Mouse (Mus musculus): ENCODE measurements around the gene Aqp5. TPM values are rescaled to one million over a fixed set of nuclear protein-coding genes. Genes with fewer than 3 reads are reported as not detected.

The Aqp5 gene
- polyA plus RNA-seq, 1 experiment from 2014 or later, result 551 TPM

DNA sequence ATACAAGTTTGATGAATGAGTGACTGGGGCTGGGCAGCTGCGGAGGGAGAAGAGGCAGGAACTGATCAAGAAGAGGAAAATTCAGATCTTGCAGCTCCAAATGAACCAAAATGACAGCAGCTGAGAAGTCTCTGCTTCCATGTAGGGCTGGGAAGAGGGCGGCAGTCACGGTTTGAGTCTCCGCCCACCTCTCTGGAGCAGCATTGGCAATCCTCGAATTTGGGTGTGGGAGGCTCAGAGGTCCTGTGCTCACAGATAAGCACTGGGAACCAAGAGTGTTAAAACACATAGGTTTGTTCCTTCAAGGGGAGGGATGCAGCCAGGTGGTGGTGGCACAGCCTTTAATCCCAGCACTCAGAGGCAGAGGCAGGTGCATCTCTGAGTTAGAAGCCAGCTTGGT lies 15.9 kb downstream of the Aqp5 start:
- H3K27ac ChIP-seq (ENCODE audit: low read length), result no peak overlapping the region
- no peak overlapping the region for H3K9ac ChIP-seq (replicated peaks; ENCODE audit: low read depth)
- no peaks in the 10 kb centered on the region for H3K4me1 ChIP-seq (ENCODE audit: insufficient read depth, low read depth, low read length)
- DNase-seq (ENCODE audit: low spot score) (peak; percentile 39), ATAC-seq (no peak)
- H3K27me3 ChIP-seq (replicated peaks; ENCODE audit: insufficient read depth, low read length), result no peaks in the 10 kb centered on the region
- no peaks in the 10 kb centered on the region for H3K9me3 ChIP-seq (ENCODE audit: low read length)
- WGBS, result 33% methylated on average over 5 of the region's 5 CpGs
- TF ChIP-seq CTCF (IDR thresholded peaks at IDR 0.05) (no peak), EP300 (IDR thresholded peaks at IDR 0.05) (no peak)
- H3K4me2 ChIP-seq (replicated peaks; ENCODE audit: low read depth, low read length), result no peak overlapping the region
- no peaks in the 10 kb centered on the region for H3K36me3 ChIP-seq (ENCODE audit: insufficient read depth, low read length)
- no peak overlapping the region for H3K4me3 ChIP-seq (ENCODE audit: low read depth, low read length)

DNA sequence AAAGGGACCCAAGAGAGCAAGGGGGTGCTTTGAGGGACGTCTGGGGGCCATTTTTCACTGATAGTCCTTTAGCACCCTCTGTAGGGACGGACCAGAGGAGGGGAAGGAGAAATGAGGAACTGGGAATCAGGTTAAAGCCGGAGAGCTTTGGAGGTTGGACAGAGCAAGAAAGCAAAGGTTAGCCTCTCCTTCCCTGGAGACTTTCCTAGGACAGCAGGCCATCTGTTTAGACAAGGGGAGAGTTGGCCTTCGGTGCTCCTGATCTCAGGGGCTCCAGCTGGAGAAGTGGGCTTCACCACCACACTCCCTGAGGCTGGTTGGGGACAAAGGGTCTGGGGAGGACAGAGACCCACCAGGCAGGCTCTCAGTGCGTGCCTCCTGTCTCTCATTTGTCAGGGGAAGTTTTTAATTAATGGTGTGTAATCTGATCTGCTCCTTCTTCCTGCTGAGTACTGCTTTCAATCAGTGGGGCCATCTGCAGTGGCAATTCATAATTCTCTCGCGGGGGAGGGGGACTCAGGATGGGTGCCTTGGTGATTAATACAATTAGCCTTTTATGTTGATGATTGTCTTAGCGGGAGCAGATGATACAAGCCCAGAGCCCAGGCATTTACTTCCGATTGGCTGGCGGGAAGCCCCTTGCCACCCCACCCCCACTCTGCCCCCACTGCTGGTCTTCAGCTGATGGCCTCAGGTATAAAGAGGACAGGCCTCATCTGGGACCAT lies 17.0 kb downstream of the Aqp5 start:
- no peak overlapping the region for H3K4me3 ChIP-seq (ENCODE audit: low read depth, low read length)
- DNase-seq (ENCODE audit: low spot score), result no peak
- TF ChIP-seq CTCF (IDR thresholded peaks at IDR 0.05) (no peak), EP300 (IDR thresholded peaks at IDR 0.05) (no peak)
- H3K36me3 ChIP-seq (ENCODE audit: insufficient read depth, low read length), result no peaks in the 10 kb centered on the region
- no peaks in the 10 kb centered on the region for H3K4me1 ChIP-seq (ENCODE audit: insufficient read depth, low read depth, low read length)
- no peak overlapping the region for H3K9ac ChIP-seq (replicated peaks; ENCODE audit: low read depth)
- no peaks in the 10 kb centered on the region for H3K9me3 ChIP-seq (ENCODE audit: low read length)
- ATAC-seq, result no peak
- no peaks in the 10 kb centered on the region for H3K27me3 ChIP-seq (replicated peaks; ENCODE audit: insufficient read depth, low read length)
- WGBS, result 32% methylated on average over 10 of the region's 10 CpGs
- no peak overlapping the region for H3K27ac ChIP-seq (ENCODE audit: low read length)
- no peak overlapping the region for H3K4me2 ChIP-seq (replicated peaks; ENCODE audit: low read depth, low read length)

- H3K4me3 ChIP-seq (ENCODE audit: low read depth, low read length), result no peak overlapping the region
- ATAC-seq, result no peak
- no peaks in the 10 kb centered on the region for H3K4me1 ChIP-seq (ENCODE audit: insufficient read depth, low read depth, low read length)
- H3K36me3 ChIP-seq (ENCODE audit: insufficient read depth, low read length), result no peaks in the 10 kb centered on the region
- no peak overlapping the region for H3K27ac ChIP-seq (ENCODE audit: low read length)
- no peak for TF ChIP-seq CTCF (IDR thresholded peaks at IDR 0.05)
- no peak for TF ChIP-seq EP300 (IDR thresholded peaks at IDR 0.05)
- H3K9ac ChIP-seq (replicated peaks; ENCODE audit: low read depth), result no peak overlapping the region
- WGBS, result 74% methylated on average over 13 of the region's 13 CpGs
- DNase-seq (ENCODE audit: low spot score), result no peak
- H3K4me2 ChIP-seq (replicated peaks; ENCODE audit: low read depth, low read length), result no peak overlapping the region
- H3K9me3 ChIP-seq (ENCODE audit: low read length), result no peaks in the 10 kb centered on the region
- H3K27me3 ChIP-seq (replicated peaks; ENCODE audit: insufficient read depth, low read length), result no peaks in the 10 kb centered on the region
Observed at GRCm38 (mm10) chr15:99608382-99609125, 18.0 kb downstream of the Aqp5 start.

DNA sequence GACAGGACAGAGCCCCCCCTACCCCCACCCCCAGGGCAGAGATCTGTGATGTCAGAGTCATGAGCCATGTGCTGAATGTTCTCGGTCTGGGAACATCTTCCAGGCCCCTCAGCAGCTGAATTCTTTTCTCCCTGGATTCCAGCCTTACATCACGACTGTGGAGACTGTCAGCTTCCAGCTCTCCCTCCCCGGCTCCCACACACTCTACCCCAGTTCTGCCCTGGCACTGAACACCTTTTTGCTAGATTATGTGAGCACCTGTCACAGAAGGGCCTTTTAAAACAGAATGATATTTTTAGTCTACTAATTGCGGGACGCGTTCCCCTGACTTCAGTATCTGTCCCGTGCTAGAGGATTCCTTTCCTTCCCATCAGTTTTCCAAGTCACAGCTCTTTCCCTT lies 21.0 kb downstream of the Aqp5 start:
- H3K9ac ChIP-seq (replicated peaks; ENCODE audit: low read depth), result no peak overlapping the region
- no peaks in the 10 kb centered on the region for H3K36me3 ChIP-seq (ENCODE audit: insufficient read depth, low read length)
- no peak for TF ChIP-seq CTCF (IDR thresholded peaks at IDR 0.05)
- no peak for TF ChIP-seq EP300 (IDR thresholded peaks at IDR 0.05)
- WGBS, result 60% methylated on average over 7 of the region's 7 CpGs
- H3K9me3 ChIP-seq (ENCODE audit: low read length), result no peaks in the 10 kb centered on the region
- no peak overlapping the region for H3K27ac ChIP-seq (ENCODE audit: low read length)
- DNase-seq (ENCODE audit: low spot score), result no peak
- peaks cover 6% of the 10 kb centered on the region for H3K4me1 ChIP-seq (ENCODE audit: insufficient read depth, low read depth, low read length)
- no peak overlapping the region for H3K4me3 ChIP-seq (ENCODE audit: low read depth, low read length)
- H3K27me3 ChIP-seq (replicated peaks; ENCODE audit: insufficient read depth, low read length), result no peaks in the 10 kb centered on the region
- no peak for ATAC-seq
- H3K4me2 ChIP-seq (replicated peaks; ENCODE audit: low read depth, low read length), result no peak overlapping the region

DNA sequence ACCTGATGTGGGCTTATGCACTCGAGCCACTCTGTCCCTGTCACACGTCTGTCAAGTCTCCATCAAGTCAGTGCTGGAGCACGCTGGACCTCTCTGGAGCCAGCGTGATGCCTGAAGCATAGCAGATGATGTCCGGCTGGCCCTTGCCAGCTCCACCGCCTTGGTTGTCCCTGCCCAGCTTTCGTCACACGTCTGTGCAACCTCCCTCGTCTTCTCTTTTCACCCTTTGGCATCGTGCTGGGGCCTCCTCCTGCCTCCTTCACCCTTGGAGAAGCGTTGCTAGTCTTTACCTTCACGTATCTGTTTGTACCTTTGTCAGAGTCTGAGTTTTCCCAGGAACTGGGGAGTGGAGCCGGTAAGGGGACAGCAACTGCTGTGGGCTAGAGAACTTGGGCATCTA lies 23.7 kb downstream of the Aqp5 start:
- H3K27me3 ChIP-seq (replicated peaks; ENCODE audit: insufficient read depth, low read length), result no peaks in the 10 kb centered on the region
- 0 out of 2 replicates have a peak overlapping the region, but pooled peaks have one; percentile 6 for H3K4me2 ChIP-seq (replicated peaks; ENCODE audit: low read depth, low read length)
- 62% methylated on average over 13 of the region's 13 CpGs for WGBS
- no peaks in the 10 kb centered on the region for H3K9me3 ChIP-seq (ENCODE audit: low read length)
- no peak overlapping the region for H3K9ac ChIP-seq (replicated peaks; ENCODE audit: low read depth)
- TF ChIP-seq EP300 (IDR thresholded peaks at IDR 0.05), result no peak
- no peak for TF ChIP-seq CTCF (IDR thresholded peaks at IDR 0.05)
- DNase-seq (ENCODE audit: low spot score) (peak; percentile 50), ATAC-seq (peak; percentile 55; the same call in 1 of the 2 replicates)
- peaks cover 6% of the 10 kb centered on the region for H3K4me1 ChIP-seq (ENCODE audit: insufficient read depth, low read depth, low read length)
- no peaks in the 10 kb centered on the region for H3K36me3 ChIP-seq (ENCODE audit: insufficient read depth, low read length)
- no peak overlapping the region for H3K27ac ChIP-seq (ENCODE audit: low read length)
- H3K4me3 ChIP-seq (ENCODE audit: low read depth, low read length), result no peak overlapping the region

GRCm38 (mm10) chr15:99614753-99615152 lies 24.2 kb downstream of the Aqp5 start:
- peak overlapping the region; percentile 6; the same call in 1 of the 2 replicates for H3K4me2 ChIP-seq (replicated peaks; ENCODE audit: low read depth, low read length)
- 6% methylated on average over 12 of the region's 12 CpGs for WGBS
- H3K9ac ChIP-seq (replicated peaks; ENCODE audit: low read depth), result no peak overlapping the region
- no peak overlapping the region for H3K4me3 ChIP-seq (ENCODE audit: low read depth, low read length)
- H3K36me3 ChIP-seq (ENCODE audit: insufficient read depth, low read length), result no peaks in the 10 kb centered on the region
- H3K27me3 ChIP-seq (replicated peaks; ENCODE audit: insufficient read depth, low read length), result no peaks in the 10 kb centered on the region
- H3K4me1 ChIP-seq (ENCODE audit: insufficient read depth, low read depth, low read length), result peaks cover 6% of the 10 kb centered on the region
- DNase-seq (ENCODE audit: low spot score) (peak; percentile 53), ATAC-seq (peak; percentile 67)
- TF ChIP-seq CTCF (IDR thresholded peaks at IDR 0.05), result no peak
- TF ChIP-seq EP300 (IDR thresholded peaks at IDR 0.05), result no peak
- no peaks in the 10 kb centered on the region for H3K9me3 ChIP-seq (ENCODE audit: low read length)
- no peak overlapping the region for H3K27ac ChIP-seq (ENCODE audit: low read length)

All from lung, postnatal 0 days (tissue).